Mouse (Mus musculus): Measurements from ENCODE around the gene Nt5c. TPM values are rescaled to one million over a fixed set of nuclear protein-coding genes. Genes with fewer than 3 reads are reported as not detected.

Nt5c gene
- polyA plus RNA-seq (2017; shearing (Covaris generic)): 208 TPM

DNA sequence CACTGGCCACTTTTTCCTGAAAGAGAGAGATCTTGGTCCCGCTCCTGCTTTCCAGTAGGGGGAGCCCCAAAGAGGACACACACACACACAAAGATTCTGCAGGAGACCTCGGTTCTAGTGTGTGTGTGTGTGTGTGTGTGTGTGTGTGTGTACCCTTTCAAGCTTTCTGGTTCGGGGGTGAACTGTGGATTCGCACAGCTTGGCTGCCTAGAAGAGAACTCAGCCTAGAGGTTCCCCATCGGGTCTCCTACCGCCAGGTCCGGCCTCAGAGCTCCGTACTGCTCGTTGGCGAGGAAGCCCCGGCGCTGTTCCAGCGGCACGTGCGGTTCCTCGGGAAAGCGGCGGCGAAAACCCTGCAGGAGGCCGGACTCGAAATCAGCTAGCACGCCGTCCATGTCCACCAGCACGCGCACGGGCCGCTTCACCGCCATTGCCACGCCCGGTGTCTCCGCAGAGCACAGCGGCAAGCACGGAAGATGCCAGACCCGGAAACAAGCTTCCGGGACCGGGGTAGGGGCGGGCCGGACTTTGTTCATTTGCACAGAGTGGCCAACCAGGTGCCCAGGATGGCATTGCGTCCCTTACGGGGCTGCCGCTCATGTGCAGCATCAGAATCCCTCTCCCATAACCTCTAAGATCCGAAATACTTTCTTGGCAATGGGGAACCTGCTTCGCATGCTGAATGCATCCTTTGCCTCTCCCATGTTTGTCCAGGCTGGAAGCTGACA, at the start of gene Nt5c:
Gene Nt5c (minus strand): TSS at position 507 of the 728 bp plus-strand sequence.

DNA sequence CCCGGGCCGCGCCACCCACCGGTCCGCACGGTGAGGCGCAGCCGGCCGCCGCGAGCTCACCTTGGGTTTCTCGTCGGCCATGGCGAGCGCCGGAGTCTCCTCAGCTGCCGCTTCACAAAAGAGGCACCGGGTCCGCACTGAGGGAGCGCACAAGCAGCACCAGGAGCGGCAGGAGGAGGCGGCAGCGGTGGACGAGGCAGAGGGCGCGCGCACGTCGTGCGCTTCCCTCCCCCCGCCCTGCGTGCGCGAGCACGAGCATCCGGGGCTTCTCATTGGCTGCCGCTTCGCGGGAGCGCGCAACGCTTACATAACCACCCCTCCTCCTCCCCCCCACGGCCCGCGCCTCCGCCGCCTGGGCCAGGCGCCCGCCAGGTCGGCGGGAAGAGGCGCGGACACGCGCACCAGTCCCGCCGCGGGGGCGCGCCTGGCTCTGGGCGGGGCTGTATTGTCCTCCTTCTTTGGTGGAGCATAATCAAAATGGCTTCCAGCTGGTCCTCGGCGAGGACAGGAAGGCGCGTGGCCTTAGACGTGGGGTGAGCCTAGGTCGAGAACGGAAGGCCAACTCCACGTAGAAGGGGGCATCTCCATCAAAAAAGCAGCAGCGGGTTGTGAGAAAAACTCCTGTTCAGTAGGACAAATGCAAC, 44.5 kb upstream of the Nt5c start, which contains the start of gene Sumo2:
Gene Sumo2 (minus strand): TSS at position 239 of the 644 bp plus-strand sequence.

DNA sequence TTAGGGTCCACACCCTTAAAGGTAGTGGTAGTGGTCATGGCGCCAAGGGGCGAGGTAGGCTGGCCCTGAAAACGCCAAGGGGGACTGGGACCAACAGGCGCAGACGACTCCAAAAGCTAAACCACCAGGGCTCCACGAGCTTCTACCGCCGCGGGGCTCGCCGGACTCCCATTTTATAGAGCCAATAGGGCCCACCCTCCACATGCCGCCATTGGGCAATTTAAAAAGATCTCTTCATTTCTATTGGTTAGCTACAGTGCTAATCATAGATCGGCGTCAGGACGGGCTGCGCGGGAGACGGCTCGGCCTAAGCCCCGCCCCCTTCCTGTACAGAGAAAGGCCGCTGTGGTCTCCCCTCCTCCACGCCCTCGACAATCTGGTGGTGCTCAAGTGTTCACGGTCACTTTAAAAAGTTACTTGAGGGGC, 22.6 kb upstream of the Nt5c start, which contains the start of gene Jpt1:
Gene Jpt1 (minus strand): TSS at position 150 of the 426 bp plus-strand sequence.

DNA sequence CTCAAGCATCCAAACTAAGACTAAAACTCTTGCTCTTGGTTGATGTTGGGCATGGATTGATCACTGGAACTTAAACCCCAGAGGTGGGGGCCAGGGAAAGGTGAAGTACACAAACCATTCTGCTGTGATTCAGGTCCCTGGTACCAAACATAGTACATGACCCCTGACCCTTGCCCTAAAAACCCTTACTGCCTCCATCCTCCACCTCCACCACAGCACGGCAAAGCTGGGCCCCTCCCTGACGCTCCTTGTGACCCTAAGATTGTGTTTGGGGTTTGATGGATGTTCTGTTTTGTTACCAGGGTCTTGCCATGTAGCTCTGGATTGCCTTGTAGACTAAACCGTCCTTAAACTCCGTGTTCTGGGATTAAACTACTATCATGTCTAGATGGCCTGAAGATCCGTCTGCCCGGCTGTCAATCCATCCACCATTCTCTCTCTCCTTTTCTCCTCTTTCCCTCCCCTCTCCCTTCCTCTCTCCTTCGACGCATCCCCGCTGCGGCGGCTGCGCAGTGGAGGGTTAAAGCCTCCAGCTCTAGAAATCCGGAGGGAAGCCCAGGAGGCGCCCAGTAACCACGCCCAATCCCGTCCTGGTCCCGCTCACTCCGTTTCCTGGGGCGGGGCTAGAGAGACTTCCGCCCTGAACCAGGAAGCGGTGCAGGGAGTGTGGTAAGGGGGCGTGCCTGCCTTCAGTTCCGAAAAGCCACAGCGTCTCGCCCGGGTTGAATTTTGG, 16.5 kb downstream of the Nt5c start, which contains the start of gene Armc7:
Gene Armc7 (plus strand): TSS at position 643 of the 733 bp plus-strand sequence.

DNA sequence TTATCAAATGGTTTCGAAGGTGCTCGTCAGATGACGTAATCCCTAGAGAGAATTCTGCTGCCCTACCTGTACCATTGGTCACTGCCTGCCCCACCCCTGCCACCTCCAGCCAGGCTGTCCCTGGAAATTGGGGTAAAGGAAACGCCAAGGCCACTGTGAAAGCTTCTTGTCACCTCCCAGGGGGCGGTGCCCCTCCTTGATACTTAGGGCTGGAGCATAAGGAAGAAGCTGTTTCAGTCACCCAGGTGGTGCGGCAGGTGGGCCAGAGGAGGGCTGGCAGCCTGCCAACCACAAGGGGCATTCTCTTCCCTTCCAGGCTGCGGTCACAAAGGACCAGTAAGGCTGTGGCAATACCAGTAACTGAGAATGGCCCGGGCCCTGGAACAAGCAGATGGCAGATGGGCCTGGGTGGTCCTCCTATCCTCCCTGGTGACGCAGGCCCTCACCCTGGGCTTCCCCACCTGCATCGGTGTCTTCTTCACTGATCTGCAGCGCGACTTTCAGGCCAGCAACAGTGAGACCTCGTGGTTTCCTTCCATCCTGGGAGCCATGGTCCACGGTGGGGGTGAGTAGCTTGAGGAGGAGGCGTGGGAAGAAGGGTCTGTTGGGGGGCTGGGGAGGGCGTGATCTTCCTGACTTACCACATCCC, 29.3 kb downstream of the Nt5c start, which contains the start of gene Slc16a5:
Gene Slc16a5 (plus strand): TSS at position 232 of the 649 bp plus-strand sequence.

Other genes with a start within 250 kb of the Nt5c start
- gene Grin2c, start 224.6 kb downstream of the Nt5c start, polyA plus RNA-seq (2017; shearing (Covaris generic)): not detected
- gene Fdxr, start 214.8 kb downstream of the Nt5c start, polyA plus RNA-seq (2017; shearing (Covaris generic)): 17.1 TPM
- 0.17 TPM for gene Fads6, start 194.2 kb downstream of the Nt5c start, polyA plus RNA-seq (2017; shearing (Covaris generic))
- gene Otop2, start 184.7 kb downstream of the Nt5c start, polyA plus RNA-seq (2017; shearing (Covaris generic)): not detected
- gene Ush1g, start 169.8 kb downstream of the Nt5c start, polyA plus RNA-seq (2017; shearing (Covaris generic)): not detected
- gene Otop3, start 157.1 kb downstream of the Nt5c start, polyA plus RNA-seq (2017; shearing (Covaris generic)): 0.32 TPM
- 47.3 TPM for gene Hid1, start 124.1 kb downstream of the Nt5c start, polyA plus RNA-seq (2017; shearing (Covaris generic))
- 0.34 TPM for gene Cdr2l, start 109.9 kb downstream of the Nt5c start, polyA plus RNA-seq (2017; shearing (Covaris generic))
- 82.4 TPM for gene Mrpl58, start 88.1 kb downstream of the Nt5c start, polyA plus RNA-seq (2017; shearing (Covaris generic))
- gene Atp5h, start 71.9 kb downstream of the Nt5c start, polyA plus RNA-seq (2017; shearing (Covaris generic)): 600 TPM
- 81.7 TPM for gene Kctd2, start 71.7 kb downstream of the Nt5c start, polyA plus RNA-seq (2017; shearing (Covaris generic))
- gene Trim80, start 51.3 kb downstream of the Nt5c start, polyA plus RNA-seq (2017; shearing (Covaris generic)): 0.45 TPM
- gene Slc16a5, start 29.4 kb downstream of the Nt5c start, polyA plus RNA-seq (2017; shearing (Covaris generic)): 1.3 TPM
- gene Armc7, start 16.2 kb downstream of the Nt5c start, polyA plus RNA-seq (2017; shearing (Covaris generic)): 45.1 TPM
- gene Jpt1, start 22.5 kb upstream of the Nt5c start, polyA plus RNA-seq (2017; shearing (Covaris generic)): 368 TPM
- 690 TPM for gene Sumo2, start 44.4 kb upstream of the Nt5c start, polyA plus RNA-seq (2017; shearing (Covaris generic))
- gene Nup85, start 72.6 kb upstream of the Nt5c start, polyA plus RNA-seq (2017; shearing (Covaris generic)): 58.3 TPM
- 94.3 TPM for gene Mrps7, start 112.1 kb upstream of the Nt5c start, polyA plus RNA-seq (2017; shearing (Covaris generic))
- gene Gga3, start 112.2 kb upstream of the Nt5c start, polyA plus RNA-seq (2017; shearing (Covaris generic)): 33.7 TPM
- 499 TPM for gene Mif4gd, start 121.1 kb upstream of the Nt5c start, polyA plus RNA-seq (2017; shearing (Covaris generic))
- 77.3 TPM for gene Slc25a19, start 136.4 kb upstream of the Nt5c start, polyA plus RNA-seq (2017; shearing (Covaris generic))
- 258 TPM for gene Grb2, start 216.7 kb upstream of the Nt5c start, polyA plus RNA-seq (2017; shearing (Covaris generic))